ENCODE assay signal across 8 mouse cellular contexts in the genomic region with DNA sequence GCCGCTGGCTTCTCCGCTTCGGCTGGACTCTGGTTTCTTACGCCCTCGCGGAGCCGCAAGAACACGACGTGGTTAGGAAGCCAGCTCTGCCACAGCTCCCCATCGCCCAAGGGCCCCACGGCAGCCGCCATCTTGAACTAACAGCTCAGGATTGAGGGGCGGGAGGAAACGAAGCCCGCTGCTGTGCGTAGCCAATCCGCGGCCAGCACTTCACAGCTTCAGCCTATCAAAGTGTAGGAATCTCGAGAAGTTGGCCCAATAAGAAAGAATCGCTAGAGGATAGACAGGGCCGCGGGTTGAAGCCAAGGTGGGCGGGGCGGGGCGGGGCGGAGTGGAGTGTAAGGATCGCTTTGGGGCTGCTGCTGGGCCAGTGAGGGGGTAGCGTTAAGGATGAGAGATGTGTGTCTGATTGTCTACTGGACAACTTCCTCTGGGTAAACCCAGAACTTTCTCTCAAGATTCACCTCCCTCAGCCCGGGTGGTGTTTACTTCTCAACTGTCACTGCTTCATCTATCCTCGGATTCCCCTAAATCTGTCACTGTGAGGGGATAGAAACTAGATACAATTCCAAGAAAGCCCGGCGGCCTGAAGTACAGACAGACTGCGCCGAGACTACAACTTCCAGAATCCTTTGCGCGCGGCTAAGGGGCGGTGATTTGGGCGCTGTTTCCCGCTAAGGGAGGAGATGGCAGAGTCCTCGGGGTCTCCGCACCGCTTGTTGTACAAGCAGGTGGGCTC. TPM values are rescaled to one million over a fixed set of nuclear protein-coding genes. Genes with fewer than 3 reads are reported as not detected.
DNase-seq lines count a peak whose midpoint lies in the region; ATAC-seq lines count a peak whose summit lies in the region.

A gene (minus strand): TSS at position 153 of the 739 bp plus-strand sequence.
A gene (plus strand): TSS at position 393 of the 739 bp plus-strand sequence.

- peak within 1 kb of the TSS; percentile 91 for H3K9ac ChIP-seq in lung, embryonic 16.5 days (ENCODE audit: low read length)

- H3K27me3 ChIP-seq in lung, embryonic 16.5 days (ENCODE audit: control insufficient read depth, insufficient read depth, low read depth, low read length), result no peaks in the 10 kb centered on the region

- WGBS in lung, embryonic 16.5 days, result 0% methylated on average over 43 of the region's 43 CpGs

- peak within 1 kb of the TSS; percentile 80 for H3K4me3 ChIP-seq in lung, embryonic 16.5 days (ENCODE audit: low read length)

- H3K36me3 ChIP-seq in lung, embryonic 16.5 days (ENCODE audit: control insufficient read depth, insufficient read depth, low read length), result peaks cover 11% of the 10 kb centered on the region

- H3K9me3 ChIP-seq in lung, embryonic 16.5 days (ENCODE audit: control insufficient read depth, low read length), result no peaks in the 10 kb centered on the region

- H3K4me1 ChIP-seq in lung, embryonic 16.5 days (replicated peaks; ENCODE audit: control insufficient read depth, insufficient read depth, low read length), result peaks cover 12% of the 10 kb centered on the region

- peak within 1 kb of the TSS; percentile 88 for H3K4me2 ChIP-seq in lung, embryonic 16.5 days (ENCODE audit: low read depth, low read length)

- H3K27ac ChIP-seq in lung, embryonic 16.5 days (ENCODE audit: low read length), result peak within 1 kb of the TSS; percentile 90

- peak; percentile 96 for DNase-seq in MEL-GATA-1-ER (ENCODE audit: extremely low read depth, low read depth)
- peak; percentile 90 for DNase-seq in cerebellum, adult 8-10 months
- DNase-seq in forelimb bud, embryonic 11.5 days (ENCODE audit: low read depth, low spot score), result peak; percentile 96
- DNase-seq in layer of hippocampus, adult 9-10 months (ENCODE audit: low spot score), result peak; percentile 93
- peak; percentile 71 for DNase-seq in ovary, postnatal 10 days (ENCODE audit: low spot score)
- DNase-seq in thymus, postnatal 10 days (ENCODE audit: low spot score in 2 of 2), result peak; percentile 88 to 91

- peak; percentile 90 to 91 for ATAC-seq in hematopoietic stem cell, adult 5-6 weeks (replicated peaks in 1 of 2; ENCODE audit: insufficient read depth in 1 of 2, low FRiP score in 2 of 2, low TSS enrichment in 1 of 2, low read depth in 1 of 2, poor library complexity in 2 of 2, severe bottlenecking in 2 of 2)
- peak; percentile 98 for ATAC-seq in lung, embryonic 16.5 days (ENCODE audit: low read depth)

RNA-seq across cellular contexts. Expression of the first gene that starts in this region (rescaled TPM):
- total RNA-seq in hematopoietic stem cell, adult 5-6 weeks (2017), result 131 and 148 TPM in 2 replicates
- polyA plus RNA-seq in lung, embryonic 16.5 days (2015; fragmentation: Nextera tagmentation; extraction: Ambion mirVana), result 121 and 130 TPM in 2 replicates

RNA-seq across cellular contexts. Expression of the second gene that starts in this region (rescaled TPM):
- 28.5 and 32.5 TPM in 2 replicates for total RNA-seq in hematopoietic stem cell, adult 5-6 weeks (2017)
- polyA plus RNA-seq in lung, embryonic 16.5 days (2015; fragmentation: Nextera tagmentation; extraction: Ambion mirVana), result 72.3 and 84.9 TPM in 2 replicates

Comparison
In these comparisons a context has a peak if more than half of its experiments do, and no peak if none do; other contexts are left out.
1. Peak in every context shown above with its lines: DNase-seq, ATAC-seq, H3K4me3 ChIP-seq and H3K27ac ChIP-seq.